Mouse (Mus musculus) heart, postnatal 4 days (tissue): ENCODE measurements around the gene Gm21833. TPM values are rescaled to one million over a fixed set of nuclear protein-coding genes. Genes with fewer than 3 reads are reported as not detected.
"Not testable (repeated sequence)": the region's sequence is repeated elsewhere in the genome, so short reads cannot be mapped to it uniquely, and the experiment has no call there.

Source experiments
- DNase-seq: peaks from one replicate; pipeline ENCODE4 v3.0.0; 2021
- total RNA-seq, 2 experiments: library from RNA; stranded (reverse); gene quantifications; 2 replicates each; pipeline ENCODE4 v1.2.3; 2021

Gene Gm21833
- total RNA-seq: not detected

GRCm38 (mm10) chr16:82828082-82828481 is at the start of gene Gm21833:
TSS of gene Gm21833 (plus strand) at chr16:82828382.
- not testable (repeated sequence) for DNase-seq

GRCm38 (mm10) chr16:82789521-82789920 is 38.7 kb upstream of the Gm21833 start:
- no peak for DNase-seq

DNA sequence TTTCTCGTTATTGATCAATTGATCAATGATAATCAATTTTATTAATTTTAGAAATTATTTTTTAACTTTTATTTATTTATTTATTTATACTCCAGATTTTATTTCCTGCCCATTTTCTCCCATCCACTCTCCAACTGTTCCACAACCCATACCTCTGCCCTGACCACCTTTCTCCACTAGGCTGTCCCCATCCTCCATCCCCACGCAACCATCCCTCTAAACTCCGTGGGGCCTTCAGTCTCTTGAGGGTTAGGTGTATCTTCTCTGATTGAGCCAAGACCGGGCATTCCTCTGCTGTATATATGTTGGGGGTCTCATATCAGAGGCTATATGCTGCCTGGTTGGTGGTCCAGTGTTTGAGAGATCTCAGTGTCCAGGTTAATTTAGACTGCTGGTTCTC is 31.7 kb upstream of the Gm21833 start:
- DNase-seq: no peak

DNA sequence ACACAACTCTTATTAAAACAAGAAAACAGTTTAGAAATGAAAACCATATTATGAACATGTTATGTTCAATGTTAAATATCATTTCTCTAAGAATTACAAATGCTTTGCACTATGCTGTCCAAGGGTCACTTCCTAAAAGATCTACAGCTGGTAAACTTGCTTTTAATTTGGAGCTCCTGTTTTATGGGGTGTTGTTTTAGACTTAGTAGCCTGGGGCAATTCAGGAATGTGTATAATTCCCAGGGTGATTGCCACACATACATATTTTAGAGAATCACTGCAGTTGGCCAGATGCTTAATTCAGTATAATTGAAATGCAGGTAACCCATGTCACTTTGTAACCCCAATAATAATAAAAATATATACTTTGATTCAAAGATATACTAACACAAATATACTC is 12.9 kb upstream of the Gm21833 start:
- no peak for DNase-seq

GRCm38 (mm10) chr16:82816615-82817014 is 11.6 kb upstream of the Gm21833 start:
- no peak for DNase-seq

- DNase-seq: no peak
Observed at GRCm38 (mm10) chr16:82855752-82856151, 27.6 kb downstream of the Gm21833 start.

DNA sequence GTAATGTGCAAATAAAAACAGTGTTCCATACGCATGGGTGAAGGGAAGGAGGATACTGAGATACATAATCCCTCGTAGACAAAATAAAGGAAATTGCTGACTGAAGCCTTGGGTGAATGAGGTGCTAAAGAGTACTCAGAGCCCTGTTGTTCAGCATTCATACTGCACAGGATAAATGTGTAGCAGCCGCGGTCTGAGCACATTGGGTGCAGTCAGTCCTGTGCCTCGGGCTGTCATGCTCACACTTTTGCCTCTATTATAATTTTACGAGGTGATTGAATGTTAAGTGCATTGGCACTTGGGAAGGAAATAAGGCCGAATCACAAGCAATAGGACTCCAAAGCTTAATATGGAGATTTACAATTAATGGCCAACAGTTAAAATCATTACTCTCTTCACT is 36.4 kb downstream of the Gm21833 start:
- no peak for DNase-seq
